Mouse (Mus musculus) neural tube, embryonic 11.5 days (tissue): ENCODE results near the gene Mcam. TPM values are rescaled to one million over a fixed set of nuclear protein-coding genes. Genes with fewer than 3 reads are reported as not detected.
A peak's percentile ranks its signal among the peaks of the same experiment; 100 is the strongest.

ENCODE experiments used
- ATAC-seq: fragments of 200-750 bp; cut with Nextera tagmentation; 2 replicates; pipeline ENCODE4 v1.8.0; 2017; ENCODE audit warnings: moderate number of reproducible peaks, mild to moderate bottlenecking, moderate TSS enrichment, moderate library complexity; ENCODE audit not compliant: insufficient read depth, low FRiP score, low TSS enrichment
- DNase-seq: peaks from one replicate; pipeline ENCODE4 v3.0.0-alpha.2; 2015; ENCODE audit warnings: low spot score
- H3K27ac ChIP-seq: fragments of 300-500 bp; sonication (generic); 2 replicates; pipeline ENCODE4 v1.5.1; 2014; ENCODE audit warnings: low read depth, mild to moderate bottlenecking, low read length
- H3K27me3 ChIP-seq: fragments of 300-500 bp; sonication (generic); 2 replicates; pipeline ENCODE4 v1.6.1; 2014; ENCODE audit warnings: mild to moderate bottlenecking, low read length, mixed read lengths; ENCODE audit not compliant: control insufficient read depth, insufficient read depth
- H3K36me3 ChIP-seq: fragments of 300-500 bp; sonication (generic); 2 replicates; pipeline ENCODE4 v1.6.1; 2014; ENCODE audit warnings: mild to moderate bottlenecking, low read length, moderate library complexity, mixed read lengths; ENCODE audit not compliant: control insufficient read depth, insufficient read depth
- H3K4me1 ChIP-seq: fragments of 300-500 bp; sonication (generic); 2 replicates; pipeline ENCODE4 v1.6.1; 2014; ENCODE audit warnings: low read length, mixed read lengths; ENCODE audit not compliant: control insufficient read depth, insufficient read depth
- H3K4me2 ChIP-seq: fragments of 300-500 bp; sonication (generic); 2 replicates; pipeline ENCODE4 v1.6.1; 2014; ENCODE audit warnings: low read depth, mild to moderate bottlenecking, moderate library complexity
- H3K4me3 ChIP-seq: fragments of 300-500 bp; sonication (generic); 2 replicates; pipeline ENCODE4 v1.5.1; 2014; ENCODE audit warnings: low read depth, low read length
- H3K9ac ChIP-seq: fragments of 300-500 bp; sonication (generic); 2 replicates; pipeline ENCODE4 v1.6.1; 2014; ENCODE audit warnings: mild to moderate bottlenecking, low read length
- H3K9me3 ChIP-seq: fragments of 300-500 bp; sonication (generic); 2 replicates; pipeline ENCODE4 v1.6.1; 2016; ENCODE audit warnings: low read length; ENCODE audit not compliant: control insufficient read depth
- WGBS: fragments of 180-500 bp; shearing (Covaris S2); extraction: QIAGEN DNeasy Blood & Tissue Kit; methylation state at CpG from one replicate; pipeline ENCODE4 v1.1.7; 2014; 5-methylcytosine and 5-hydroxymethylcytosine counted together
- polyA plus RNA-seq: library from polyadenylated mRNA; unstranded; fragments of >200 nt; fragmentation: Nextera tagmentation; extraction: Ambion mirVana; gene quantifications from 2 replicates; pipeline ENCODE4 v1.2.1, GENCODE M21; 2014

Mcam gene
- polyA plus RNA-seq, 1 experiment from 2014 or later, result 15.0 TPM

- no peak overlapping the region for H3K4me3 ChIP-seq
- no peaks in the 10 kb centered on the region for H3K36me3 ChIP-seq
- H3K27ac ChIP-seq, result no peak overlapping the region
- DNase-seq (no peak), ATAC-seq (no peak)
- H3K4me1 ChIP-seq, result no peaks in the 10 kb centered on the region
- H3K27me3 ChIP-seq, result no peaks in the 10 kb centered on the region
- no peak overlapping the region for H3K4me2 ChIP-seq
- no peaks in the 10 kb centered on the region for H3K9me3 ChIP-seq
- WGBS, result 93% methylated on average over 4 of the region's 4 CpGs
- H3K9ac ChIP-seq, result no peak overlapping the region
Observed at GRCm38 (mm10) chr9:44116182-44116581, 18.1 kb upstream of the Mcam start.

- WGBS, result 52% methylated on average over 5 of the region's 5 CpGs
- Histone ChIP-seq H3K36me3 (no peaks in the 10 kb centered on the region), H3K27ac (no peak overlapping the region), H3K9ac (no peak overlapping the region), H3K4me2 (no peak overlapping the region), H3K4me3 (no peak overlapping the region), H3K27me3 (no peaks in the 10 kb centered on the region), H3K9me3 (no peaks in the 10 kb centered on the region), H3K4me1 (no peaks in the 10 kb centered on the region)
- ATAC-seq (no peak), DNase-seq (no peak)
Observed at GRCm38 (mm10) chr9:44119011-44119410, 15.3 kb upstream of the Mcam start.

- Histone ChIP-seq H3K4me1 (no peaks in the 10 kb centered on the region), H3K9ac (no peak overlapping the region), H3K27ac (no peak overlapping the region), H3K4me3 (no peak overlapping the region), H3K27me3 (no peaks in the 10 kb centered on the region), H3K4me2 (no peak overlapping the region), H3K36me3 (no peaks in the 10 kb centered on the region), H3K9me3 (no peaks in the 10 kb centered on the region)
- DNase-seq (no peak), ATAC-seq (no peak)
- WGBS, result 78% methylated on average over 8 of the region's 8 CpGs
Observed at GRCm38 (mm10) chr9:44119948-44120465, 14.3 kb upstream of the Mcam start.

GRCm38 (mm10) chr9:44124317-44124716 is 10.0 kb upstream of the Mcam start:
- 74% methylated on average over 6 of the region's 6 CpGs for WGBS
- ATAC-seq (no peak), DNase-seq (no peak)
- Histone ChIP-seq H3K4me3 (no peak overlapping the region), H3K9me3 (no peaks in the 10 kb centered on the region), H3K4me1 (peaks cover 4% of the 10 kb centered on the region; the same call in 1 of the 2 replicates), H3K27me3 (no peaks in the 10 kb centered on the region), H3K4me2 (no peak overlapping the region), H3K9ac (no peak overlapping the region), H3K27ac (no peak overlapping the region), H3K36me3 (no peaks in the 10 kb centered on the region)

DNA sequence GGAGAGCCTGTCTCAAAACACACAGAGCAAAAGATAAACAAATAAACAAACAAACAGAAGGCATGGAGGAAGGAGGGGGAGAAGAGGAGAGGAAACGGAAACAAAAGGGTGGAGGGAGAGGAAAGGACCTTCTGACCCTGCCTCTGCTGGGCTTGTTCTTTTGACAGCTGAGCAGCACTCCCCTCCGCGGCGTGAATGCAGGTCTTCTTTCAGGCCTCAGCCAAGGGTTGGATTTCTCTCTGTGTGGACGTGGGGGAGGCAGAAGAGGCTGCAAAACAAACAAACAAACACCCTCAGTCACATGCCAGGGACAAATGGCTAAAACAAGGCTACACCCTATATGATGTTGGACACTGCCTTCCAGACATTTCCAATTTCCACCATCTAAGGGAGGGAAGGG is 9.2 kb upstream of the Mcam start:
- no peak overlapping the region for H3K4me2 ChIP-seq
- H3K9ac ChIP-seq, result no peak overlapping the region
- H3K27me3 ChIP-seq, result no peaks in the 10 kb centered on the region
- WGBS, result 43% methylated on average over 5 of the region's 5 CpGs
- H3K27ac ChIP-seq, result no peak overlapping the region
- no peaks in the 10 kb centered on the region for H3K36me3 ChIP-seq
- H3K9me3 ChIP-seq, result no peaks in the 10 kb centered on the region
- H3K4me1 ChIP-seq, result peaks cover 6% of the 10 kb centered on the region
- no peak overlapping the region for H3K4me3 ChIP-seq
- no peak for ATAC-seq
- no peak for DNase-seq

GRCm38 (mm10) chr9:44125546-44126428 is 8.5 kb upstream of the Mcam start:
- WGBS, result 36% methylated on average over 18 of the region's 18 CpGs
- H3K9ac ChIP-seq, result no peak overlapping the region
- no peak for ATAC-seq
- no peak overlapping the region for H3K4me2 ChIP-seq
- H3K27me3 ChIP-seq, result no peaks in the 10 kb centered on the region
- H3K36me3 ChIP-seq, result no peaks in the 10 kb centered on the region
- H3K4me3 ChIP-seq, result no peak overlapping the region
- H3K27ac ChIP-seq, result no peak overlapping the region
- H3K9me3 ChIP-seq, result no peaks in the 10 kb centered on the region
- peak; percentile 87 for DNase-seq
- H3K4me1 ChIP-seq, result peaks cover 12% of the 10 kb centered on the region

DNA sequence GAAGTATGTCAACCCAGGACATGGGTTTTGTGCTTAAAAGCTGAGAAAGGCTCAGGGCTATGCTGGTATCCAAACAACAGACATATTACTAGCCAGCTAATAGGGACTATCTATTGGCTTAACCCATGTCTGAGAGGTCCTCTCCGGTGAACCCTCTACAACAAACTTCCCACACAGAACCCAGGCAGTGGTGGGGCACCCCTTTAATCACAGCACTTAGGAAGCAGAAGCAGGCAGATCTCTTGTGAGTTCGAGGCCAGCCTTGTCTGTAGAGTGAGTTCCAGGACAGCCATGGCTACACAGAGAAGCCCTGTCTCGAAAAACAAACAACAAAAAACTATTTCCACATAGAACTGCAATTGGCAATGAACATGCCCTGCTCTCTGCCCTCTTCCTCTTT is 7.5 kb upstream of the Mcam start:
- 89% methylated on average over 3 of the region's 3 CpGs for WGBS
- Histone ChIP-seq H3K4me3 (no peak overlapping the region), H3K27me3 (no peaks in the 10 kb centered on the region), H3K4me2 (no peak overlapping the region), H3K36me3 (no peaks in the 10 kb centered on the region), H3K4me1 (peaks cover 13% of the 10 kb centered on the region), H3K27ac (no peak overlapping the region), H3K9ac (no peak overlapping the region), H3K9me3 (no peaks in the 10 kb centered on the region)
- no peak for DNase-seq
- ATAC-seq, result no peak

DNA sequence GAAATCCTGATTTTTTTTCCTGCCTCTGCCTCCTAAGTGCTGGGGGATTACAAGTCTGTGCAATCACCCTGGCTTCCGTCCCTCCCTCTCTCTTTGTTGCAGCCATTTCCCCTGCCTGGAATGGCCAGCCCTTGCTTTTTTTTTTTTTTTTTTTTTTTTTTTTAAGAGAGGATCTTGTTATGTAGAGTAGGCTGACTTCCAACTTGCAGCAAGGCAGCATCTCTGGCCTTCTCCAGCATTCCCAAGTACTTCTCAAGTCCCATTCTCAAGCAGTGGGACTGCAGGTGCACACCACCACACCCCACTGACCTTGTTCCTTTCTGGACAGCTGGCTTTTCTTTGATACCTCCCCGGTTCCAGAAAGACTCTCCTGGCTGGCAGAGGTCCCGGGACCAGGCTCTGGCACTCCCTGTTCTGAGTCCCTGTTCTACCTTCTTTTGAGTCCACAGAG is 6.9 kb upstream of the Mcam start:
- Histone ChIP-seq H3K27me3 (0 out of 2 replicates have a peak, but pooled peaks cover under 1% of the 10 kb centered on the region), H3K4me2 (no peak overlapping the region), H3K9ac (no peak overlapping the region), H3K9me3 (no peaks in the 10 kb centered on the region), H3K36me3 (no peaks in the 10 kb centered on the region), H3K27ac (no peak overlapping the region), H3K4me1 (peaks cover 13% of the 10 kb centered on the region), H3K4me3 (no peak overlapping the region)
- no peak for DNase-seq
- WGBS, result 55% methylated on average over 3 of the region's 3 CpGs
- ATAC-seq, result no peak

GRCm38 (mm10) chr9:44129633-44130032 is 4.6 kb upstream of the Mcam start:
- Histone ChIP-seq H3K4me2 (peak overlapping the region; percentile 70), H3K9me3 (no peaks in the 10 kb centered on the region), H3K27me3 (peaks cover 21% of the 10 kb centered on the region), H3K27ac (no peak overlapping the region), H3K9ac (peak overlapping the region; percentile 61), H3K4me3 (peak overlapping the region; percentile 34), H3K36me3 (no peaks in the 10 kb centered on the region), H3K4me1 (peaks cover 23% of the 10 kb centered on the region)
- WGBS, result 8% methylated on average over 9 of the region's 9 CpGs
- ATAC-seq (no peak), DNase-seq (no peak)
